Mouse (Mus musculus) CD4-positive, CD25-positive, alpha-beta regulatory T cell, adult 4 months (primary cell): ENCODE results near the gene Cacnb1. TPM values are rescaled to one million over a fixed set of nuclear protein-coding genes. Genes with fewer than 3 reads are reported as not detected.

Source experiments
- ATAC-seq: one replicate; pipeline ENCODE4 v1.8.0; 2017
- polyA plus RNA-seq, 2 experiments: library from polyadenylated mRNA; unstranded; fragments of 100-300 nt; shearing (Covaris generic); gene quantifications; one replicate each; pipeline ENCODE4 v1.2.1; 2017

Gene Cacnb1
- polyA plus RNA-seq, 2 experiments from 2014 or later, result 1.8 to 2.4 TPM

GRCm38 (mm10) chr11:97985727-97986677, 36.8 kb downstream of the Cacnb1 start, which contains the start of gene Plxdc1:
Gene Plxdc1, minus strand, starts transcription at chr11:97986444.
- ATAC-seq, result no peak

- ATAC-seq, result no peak
These were observed 38.9 kb downstream of the Cacnb1 start for GRCm38 (mm10) chr11:97983983-97984382.

- no peak for ATAC-seq
These were observed 39.3 kb downstream of the Cacnb1 start for GRCm38 (mm10) chr11:97983506-97983905.

GRCm38 (mm10) chr11:97982721-97983120, 40.1 kb downstream of the Cacnb1 start:
- ATAC-seq, result no peak

- ATAC-seq, result no peak
These were observed 42.3 kb downstream of the Cacnb1 start for GRCm38 (mm10) chr11:97980531-97980966.

- no peak for ATAC-seq
These were observed 42.9 kb downstream of the Cacnb1 start for GRCm38 (mm10) chr11:97979824-97980495.

GRCm38 (mm10) chr11:97978392-97978791, 44.4 kb downstream of the Cacnb1 start:
- no peak for ATAC-seq

GRCm38 (mm10) chr11:97977797-97978196, 45.0 kb downstream of the Cacnb1 start:
- ATAC-seq, result no peak

- no peak for ATAC-seq
These were observed 48.1 kb downstream of the Cacnb1 start for GRCm38 (mm10) chr11:97974746-97975145.

- ATAC-seq, result no peak
These were observed 48.7 kb downstream of the Cacnb1 start for GRCm38 (mm10) chr11:97974141-97974540.

- ATAC-seq, result no peak
These were observed 50.4 kb downstream of the Cacnb1 start for GRCm38 (mm10) chr11:97972434-97972833.

- no peak for ATAC-seq
These were observed 51.6 kb downstream of the Cacnb1 start for GRCm38 (mm10) chr11:97971232-97971631.

GRCm38 (mm10) chr11:97970771-97971170, 52.1 kb downstream of the Cacnb1 start:
- ATAC-seq, result no peak

- ATAC-seq, result no peak
These were observed 54.4 kb downstream of the Cacnb1 start for GRCm38 (mm10) chr11:97968385-97968784.

- no peak for ATAC-seq
These were observed 55.7 kb downstream of the Cacnb1 start for GRCm38 (mm10) chr11:97967114-97967513.

- no peak for ATAC-seq
These were observed 61.9 kb downstream of the Cacnb1 start for GRCm38 (mm10) chr11:97960907-97961306.

- ATAC-seq, result no peak
These were observed 63.5 kb downstream of the Cacnb1 start for GRCm38 (mm10) chr11:97959300-97959680.

GRCm38 (mm10) chr11:97958641-97959299, 64.1 kb downstream of the Cacnb1 start:
- ATAC-seq, result no peak

- no peak for ATAC-seq
These were observed 65.8 kb downstream of the Cacnb1 start for GRCm38 (mm10) chr11:97956905-97957560.

GRCm38 (mm10) chr11:97955915-97956314, 66.9 kb downstream of the Cacnb1 start:
- ATAC-seq, result no peak

GRCm38 (mm10) chr11:97955146-97955902, 67.5 kb downstream of the Cacnb1 start:
- peak; percentile 95 for ATAC-seq
